Mouse (Mus musculus) neutrophil, adult 5-6 weeks (primary cell): ENCODE measurements around the gene Cnksr3. TPM values are rescaled to one million over a fixed set of nuclear protein-coding genes. Genes with fewer than 3 reads are reported as not detected.

Source experiments
- ATAC-seq: fragments of 151-379, 151-347 bp; 2 replicates; pipeline ENCODE4 v1.8.0; 2017; ENCODE audit warnings: mild to moderate bottlenecking, moderate TSS enrichment; ENCODE audit not compliant: insufficient number of reproducible peaks, poor library complexity, low FRiP score, severe bottlenecking; ENCODE audit errors: extremely low read depth
- total RNA-seq: library from RNA; stranded (forward); fragments of 200-1000 nt; gene quantifications from 2 replicates; pipeline ENCODE4 v1.2.3, GENCODE M21; 2017

Gene Cnksr3
- total RNA-seq, 1 experiment from 2014 or later: 4.4 TPM

DNA sequence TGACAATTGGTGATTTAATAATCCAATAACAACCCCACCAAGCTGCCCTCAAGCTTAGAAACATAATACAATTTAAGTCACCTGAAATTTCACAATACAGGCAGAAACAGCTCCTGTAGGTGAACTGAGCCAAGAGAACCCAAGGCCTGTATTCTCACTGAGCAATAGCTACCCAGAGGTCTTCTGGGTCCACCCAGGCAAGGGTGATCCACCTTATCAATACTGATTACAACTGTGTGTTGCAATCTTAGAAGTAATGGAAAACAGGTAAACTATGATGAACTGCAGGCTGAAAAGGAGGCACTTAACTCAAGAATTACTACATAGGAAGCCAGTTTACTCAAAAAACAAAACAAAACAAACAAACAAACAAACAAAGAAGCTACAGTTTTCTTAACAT, 13.8 kb downstream of the Cnksr3 start:
- no peak for ATAC-seq

DNA sequence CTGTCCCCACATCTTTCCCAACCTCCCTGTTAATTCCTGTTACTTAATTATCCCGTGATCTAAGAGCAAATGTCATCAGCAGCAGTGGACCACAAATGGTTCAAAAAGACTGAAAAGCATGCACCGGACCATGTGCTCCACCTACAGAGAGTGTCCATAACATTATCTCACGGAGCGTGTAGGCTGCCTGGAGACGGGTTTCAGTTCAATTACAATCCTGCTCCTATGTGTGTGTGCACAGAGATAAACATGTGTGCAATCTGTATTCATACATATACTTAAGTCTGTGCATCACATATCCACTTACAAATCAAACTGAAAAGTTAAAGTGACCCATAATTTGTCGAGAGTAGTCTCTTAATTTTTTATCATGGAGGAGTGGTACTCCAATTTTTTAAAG, 14.3 kb downstream of the Cnksr3 start:
- ATAC-seq: no peak

- no peak for ATAC-seq
These were observed 15.2 kb downstream of the Cnksr3 start for GRCm38 (mm10) chr10:7196668-7197400.

- ATAC-seq: no peak
These were observed 16.1 kb downstream of the Cnksr3 start for GRCm38 (mm10) chr10:7195927-7196326.

DNA sequence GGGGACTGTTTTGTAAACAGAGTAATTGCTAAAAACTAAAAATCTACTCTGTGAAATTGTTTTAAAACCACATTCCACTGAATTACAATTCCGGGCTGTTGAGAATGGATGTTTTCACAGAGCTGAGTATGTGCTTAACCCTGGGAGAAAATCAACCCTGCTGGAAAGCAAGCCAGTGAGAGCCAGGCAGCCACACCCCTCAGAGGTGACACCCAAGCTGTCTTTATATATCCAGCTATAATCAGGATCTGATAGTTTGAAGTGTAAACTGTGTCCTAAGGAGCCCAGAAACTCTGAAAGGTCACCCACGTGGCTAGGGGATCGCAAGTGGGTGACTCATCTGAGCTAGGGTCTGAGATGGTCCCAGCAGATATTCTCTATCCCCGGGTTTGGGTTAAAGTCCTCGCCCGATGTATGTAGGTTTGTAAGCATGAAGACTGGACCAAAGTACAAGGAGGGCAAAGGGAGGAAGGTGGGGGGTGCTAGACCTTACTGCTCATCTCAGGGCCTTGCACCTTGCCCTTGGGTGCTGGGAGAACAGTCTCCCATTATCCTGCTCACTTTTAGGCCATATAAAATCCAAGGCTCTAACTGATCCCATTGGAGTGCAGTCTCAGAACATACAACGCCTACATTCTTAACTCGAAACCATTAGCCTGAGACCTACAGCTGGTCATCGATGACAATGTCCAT, 20.2 kb downstream of the Cnksr3 start:
- ATAC-seq: no peak

DNA sequence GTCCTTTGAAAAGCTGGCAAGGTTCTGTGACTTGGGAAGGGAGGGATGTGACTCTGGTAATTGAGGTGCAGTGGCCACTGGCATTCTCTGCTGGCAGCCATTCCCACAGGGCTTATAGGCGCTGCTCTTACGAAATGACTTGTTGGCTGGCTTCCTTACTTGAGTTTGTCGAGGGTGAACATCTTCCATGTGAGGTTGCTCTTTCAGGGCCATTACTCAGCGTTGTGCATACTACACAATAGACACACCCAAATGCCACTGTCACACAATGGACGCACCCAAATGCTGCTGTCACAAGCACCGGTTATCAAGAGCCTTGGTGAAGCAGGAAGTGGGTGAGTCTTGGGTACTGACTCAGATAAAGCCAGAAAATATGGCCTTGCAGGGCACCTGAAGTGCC, 22.8 kb downstream of the Cnksr3 start:
- ATAC-seq: no peak

DNA sequence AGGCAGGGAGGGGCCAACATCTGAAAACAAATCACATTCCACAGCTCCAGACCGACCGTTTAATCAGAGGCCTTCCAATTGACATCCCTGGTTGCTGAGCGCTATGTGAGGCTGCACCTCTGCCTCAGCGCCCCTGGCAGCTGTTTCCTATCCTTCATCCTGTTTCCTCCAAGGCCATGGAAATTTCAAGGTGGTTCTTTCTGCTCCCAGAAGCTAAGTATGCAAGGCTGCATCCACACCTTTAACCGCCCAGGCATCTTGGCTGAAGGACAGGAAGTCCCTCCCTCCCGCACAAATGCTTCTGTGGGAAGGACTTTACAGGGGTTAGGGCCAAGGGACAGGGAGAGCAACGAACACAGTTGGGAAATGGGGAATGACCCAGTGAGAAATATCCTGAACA, 24.2 kb downstream of the Cnksr3 start:
- ATAC-seq: no peak

GRCm38 (mm10) chr10:7186992-7187391, 25.0 kb downstream of the Cnksr3 start:
- ATAC-seq: no peak

DNA sequence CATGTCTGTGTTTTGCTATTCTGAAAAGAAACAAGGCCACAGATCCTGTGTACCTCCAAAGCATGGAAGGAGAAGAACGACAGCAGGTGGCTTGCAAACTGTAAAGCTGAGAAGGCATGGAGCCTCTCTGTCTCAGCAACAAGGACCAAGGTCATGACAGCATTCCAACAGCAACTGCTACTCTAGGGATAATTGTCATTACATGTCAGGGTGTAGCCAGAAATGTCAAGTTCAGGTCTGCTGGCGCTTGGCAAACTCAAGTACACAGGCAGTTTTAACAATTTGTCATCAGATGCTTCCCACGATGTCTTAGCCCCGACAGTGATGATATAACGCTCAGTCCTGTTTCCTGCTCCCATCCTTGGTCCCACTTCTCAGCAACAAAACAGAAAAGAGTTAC, 26.0 kb downstream of the Cnksr3 start:
- ATAC-seq: no peak

- no peak for ATAC-seq
These were observed 28.8 kb downstream of the Cnksr3 start for GRCm38 (mm10) chr10:7183171-7183631.

DNA sequence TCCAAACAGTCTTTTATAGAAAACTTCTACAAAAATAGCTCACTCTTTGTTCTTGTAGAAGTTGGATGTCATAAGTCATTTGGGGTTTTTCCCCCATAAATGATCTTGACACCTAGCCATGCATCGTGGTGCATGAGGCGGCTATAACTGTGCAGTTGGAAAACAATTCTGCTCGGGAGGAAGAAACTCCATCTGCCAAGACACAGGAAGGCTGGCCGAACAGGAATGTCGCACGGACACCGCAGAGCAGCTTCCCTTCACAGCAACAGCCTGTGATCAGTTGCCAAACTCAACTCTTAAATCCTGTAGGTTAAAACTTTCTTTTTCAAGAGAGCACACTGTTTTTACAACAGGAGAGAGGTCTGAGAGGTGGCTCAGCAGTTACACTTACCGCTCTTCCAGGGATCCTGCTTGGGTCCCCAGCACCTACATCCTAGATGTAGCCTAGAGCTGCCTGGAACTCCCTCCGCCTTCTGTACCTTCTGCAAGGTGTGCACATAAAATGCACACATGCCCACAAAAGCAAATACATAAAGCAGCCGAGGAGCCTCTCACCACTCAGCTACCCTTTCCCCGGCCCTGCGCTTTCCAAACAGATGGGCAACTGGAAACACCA, 29.4 kb downstream of the Cnksr3 start:
- ATAC-seq: no peak

DNA sequence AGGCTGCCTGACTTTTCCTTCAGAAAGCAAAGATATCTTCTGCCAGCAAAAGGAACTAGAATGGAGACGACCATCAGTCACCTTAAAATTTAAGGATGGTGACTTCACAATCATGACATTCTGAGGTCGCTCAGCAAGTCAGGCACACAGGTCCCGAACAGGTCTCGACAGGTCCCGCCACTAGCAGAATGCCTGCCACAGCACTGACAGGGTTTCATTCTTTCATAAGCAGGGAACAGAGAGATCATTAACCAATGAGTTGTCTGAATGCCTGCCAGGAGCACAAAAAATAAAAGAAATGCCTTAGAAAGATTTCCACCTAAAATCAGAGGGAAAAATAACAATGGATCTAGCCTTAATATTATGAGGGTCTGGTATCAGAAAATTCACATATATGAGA, 31.7 kb downstream of the Cnksr3 start:
- ATAC-seq: no peak

GRCm38 (mm10) chr10:7178571-7178970, 33.5 kb downstream of the Cnksr3 start:
- ATAC-seq: no peak

- ATAC-seq: no peak
These were observed 35.7 kb downstream of the Cnksr3 start for GRCm38 (mm10) chr10:7176205-7176910.

DNA sequence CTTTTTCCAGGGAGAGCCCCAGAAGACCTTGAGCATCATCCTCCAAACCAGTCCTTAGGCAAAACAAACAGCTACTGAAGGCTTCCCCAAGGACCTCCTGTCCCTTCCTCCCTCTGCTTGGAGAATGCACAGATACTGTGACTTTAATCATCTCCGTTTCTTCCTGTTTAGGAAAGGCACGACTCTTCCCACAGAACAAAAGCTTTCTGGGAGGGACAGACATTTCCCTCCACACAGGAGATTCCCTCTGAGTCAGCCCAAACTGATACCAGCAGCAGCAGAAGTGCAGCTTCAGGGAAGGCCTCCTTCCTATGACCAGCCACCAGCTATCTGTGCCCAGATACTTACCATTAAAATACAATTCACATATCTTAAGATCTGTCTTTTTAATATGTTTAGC, 37.6 kb downstream of the Cnksr3 start:
- ATAC-seq: no peak

- ATAC-seq: no peak
These were observed 38.9 kb downstream of the Cnksr3 start for GRCm38 (mm10) chr10:7173098-7173497.

GRCm38 (mm10) chr10:7170434-7170833, 41.6 kb downstream of the Cnksr3 start:
- ATAC-seq: no peak

DNA sequence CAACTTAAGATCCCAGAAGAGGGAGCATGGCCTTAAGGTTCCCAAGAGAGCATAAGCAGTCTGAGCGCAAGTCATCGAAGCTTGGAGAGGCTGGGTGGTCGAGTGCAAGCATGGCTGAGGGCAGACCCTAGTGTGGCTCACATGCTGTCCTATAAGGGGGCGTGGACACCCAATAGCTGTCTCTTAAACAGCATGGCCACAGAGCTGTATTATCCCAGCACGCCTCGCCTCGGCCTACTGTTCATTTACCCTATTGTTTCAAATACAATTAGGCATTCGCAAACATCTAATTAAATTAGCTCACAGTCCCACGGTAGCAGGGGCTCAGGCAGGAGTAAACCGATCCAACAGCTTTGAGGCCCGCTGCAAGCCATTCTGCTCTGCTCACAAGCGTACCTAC, 49.0 kb downstream of the Cnksr3 start:
- ATAC-seq: no peak

DNA sequence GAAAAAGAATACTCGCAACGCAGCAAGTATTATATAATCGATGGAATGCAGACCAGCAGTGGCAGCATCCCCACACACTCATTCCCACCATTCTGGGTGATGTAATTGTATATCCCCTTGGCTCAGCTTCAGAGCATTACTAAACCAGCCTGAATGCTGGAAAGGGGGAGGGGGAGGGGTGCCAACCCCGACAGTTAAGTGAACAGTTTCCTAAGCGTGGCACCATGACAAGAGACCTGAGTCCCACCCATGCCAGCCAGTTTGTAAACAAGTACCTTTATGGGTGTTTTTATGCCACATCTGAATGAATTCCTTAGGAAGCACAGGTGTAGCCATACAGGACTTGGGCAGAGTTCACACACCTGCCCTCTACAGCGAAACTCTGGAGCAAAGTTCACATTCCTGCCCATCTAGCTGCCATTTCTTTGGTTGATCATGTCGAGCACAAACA, 53.0 kb downstream of the Cnksr3 start:
- ATAC-seq: no peak
